ENCODE assay signal across 27 mouse cellular contexts in genomic region chr14:8727364-8727763, GRCm38 (mm10).
DNase-seq lines count a peak whose midpoint lies in the region; ATAC-seq and TF ChIP-seq lines count a peak whose summit lies in the region.
"Had no signal": no experiment of that assay in that cellular context is flagged by ENCODE, and none has a peak within 500 bp of the region (broad histone marks: within the 10 kb centered on the region; RNA-seq: fewer than 3 reads in every experiment).

No protein-coding gene starts in this region.

- H3K4me3 ChIP-seq in forebrain, embryonic 15.5 days = no peak overlapping the region
- H3K4me3 ChIP-seq in forebrain, embryonic 12.5 days (replicated peaks) = no peak overlapping the region
- no peak overlapping the region for H3K4me3 ChIP-seq in kidney, adult 2 months (ENCODE audit: insufficient read depth, low read depth, low read length)
- H3K4me3 ChIP-seq: embryonic facial prominence, embryonic 10.5 days; embryonic facial prominence, embryonic 13.5 days; erythroblast, embryonic 14.5 days; gastrocnemius, adult 2 months; heart, embryonic 13.5 days had no signal

- peak; percentile 5 for DNase-seq in kidney, adult 2 months
- DNase-seq in kidney, adult 11 months = no peak
- peak; percentile 52 for DNase-seq in brain, embryonic 14.5 days (ENCODE audit: low read depth)
- DNase-seq in telencephalon, adult 2 months (ENCODE audit: low read depth, low spot score) = peak; percentile 10
- DNase-seq: adrenal gland, adult 2 months; adrenal gland, postnatal 14 days; cerebellum, adult 11-12 months; cerebellum, adult 8-10 months; cerebellum, postnatal 10 days; cerebellum, postnatal 36 days; embryo, embryonic 11 days; gastrocnemius, adult 2 months; gastrocnemius, postnatal 14 days; heart, adult 18-20 months; heart, postnatal 14 days; heart, postnatal 4 days had no signal

- no peak for TF ChIP-seq POLR2A in kidney, adult 2 months (IDR thresholded peaks at IDR 0.05; ENCODE audit: low read depth, low read length)
- TF ChIP-seq POLR2A in brain, embryonic 14.5 days (IDR thresholded peaks at IDR 0.05; ENCODE audit: borderline replicate concordance, extremely low read depth, insufficient read depth, insufficient read length, poor library complexity, severe bottlenecking) = no peak

- H3K27me3 ChIP-seq in forebrain, embryonic 15.5 days = no peaks in the 10 kb centered on the region
- H3K27me3 ChIP-seq in forebrain, embryonic 12.5 days = no peaks in the 10 kb centered on the region
- H3K27me3 ChIP-seq in kidney, adult 2 months (replicated peaks; ENCODE audit: control insufficient read depth, insufficient read depth, low read length) = no peaks in the 10 kb centered on the region
- H3K27me3 ChIP-seq: embryonic facial prominence, embryonic 13.5 days; heart, embryonic 13.5 days had no signal

- no peak for TF ChIP-seq CTCF in kidney, adult 2 months (conservative IDR thresholded peaks at IDR 0.05; ENCODE audit: insufficient read depth, insufficient read length, low read depth, low read length)
- TF ChIP-seq CTCF in brain, embryonic 14.5 days (IDR thresholded peaks at IDR 0.05; ENCODE audit: borderline replicate concordance, extremely low read depth, insufficient read depth, insufficient read length) = no peak

- H3K4me2 ChIP-seq in forebrain, embryonic 15.5 days (replicated peaks) = no peak overlapping the region
- H3K4me2 ChIP-seq in forebrain, embryonic 12.5 days = no peak overlapping the region
- H3K4me2 ChIP-seq: embryonic facial prominence, embryonic 13.5 days; heart, embryonic 13.5 days; hindbrain, embryonic 14.5 days had no signal

- H3K27ac ChIP-seq in forebrain, embryonic 15.5 days (replicated peaks) = no peak overlapping the region
- no peak overlapping the region for H3K27ac ChIP-seq in forebrain, embryonic 12.5 days
- H3K27ac ChIP-seq in kidney, adult 2 months (ENCODE audit: insufficient read depth, low read depth, low read length) = no peak overlapping the region
- H3K27ac ChIP-seq: embryonic facial prominence, embryonic 10.5 days; embryonic facial prominence, embryonic 13.5 days; gastrocnemius, adult 2 months; heart, embryonic 13.5 days; hindbrain, embryonic 14.5 days; hindbrain, postnatal 0 days had no signal

- H3K9ac ChIP-seq in forebrain, embryonic 15.5 days (replicated peaks) = no peak overlapping the region
- H3K9ac ChIP-seq in forebrain, embryonic 12.5 days = no peak overlapping the region
- H3K9ac ChIP-seq: embryonic facial prominence, embryonic 13.5 days; heart, embryonic 13.5 days; hindbrain, embryonic 14.5 days had no signal

- 31% methylated on average over 1 of the region's 1 CpGs for WGBS in forebrain, embryonic 15.5 days
- 46% methylated on average over 1 of the region's 1 CpGs for WGBS in forebrain, embryonic 12.5 days
- WGBS in kidney, adult 2 months = 32% methylated on average over 1 of the region's 1 CpGs

- H3K36me3 ChIP-seq in forebrain, embryonic 15.5 days = no peaks in the 10 kb centered on the region
- no peaks in the 10 kb centered on the region for H3K36me3 ChIP-seq in forebrain, embryonic 12.5 days (replicated peaks)
- no peaks in the 10 kb centered on the region for H3K36me3 ChIP-seq in kidney, adult 2 months (ENCODE audit: control insufficient read depth, insufficient read depth, low read length)
- H3K36me3 ChIP-seq: embryonic facial prominence, embryonic 10.5 days; embryonic facial prominence, embryonic 13.5 days; heart, embryonic 13.5 days had no signal

- H3K4me1 ChIP-seq in forebrain, embryonic 15.5 days = no peaks in the 10 kb centered on the region
- no peaks in the 10 kb centered on the region for H3K4me1 ChIP-seq in forebrain, embryonic 12.5 days
- H3K4me1 ChIP-seq in kidney, adult 2 months (ENCODE audit: control insufficient read depth, insufficient read depth, low read length) = no peaks in the 10 kb centered on the region
- H3K4me1 ChIP-seq: embryonic facial prominence, embryonic 10.5 days; embryonic facial prominence, embryonic 13.5 days; heart, embryonic 13.5 days had no signal

- ATAC-seq in forebrain, embryonic 15.5 days (replicated peaks) = 0 out of 2 replicates have a peak, but pooled peaks have one; percentile 51
- no peak for ATAC-seq in forebrain, embryonic 12.5 days (ENCODE audit: low FRiP score)
- ATAC-seq: CD4-positive, CD25-positive, alpha-beta regulatory T cell, adult 4 months; hindbrain, postnatal 0 days; inflammation-experienced regulatory T-cells, adult 6 months; intestine, embryonic 16.5 days had no signal

- H3K9me3 ChIP-seq in forebrain, embryonic 15.5 days = no peaks in the 10 kb centered on the region
- no peaks in the 10 kb centered on the region for H3K9me3 ChIP-seq in forebrain, embryonic 12.5 days
- H3K9me3 ChIP-seq: embryonic facial prominence, embryonic 10.5 days; embryonic facial prominence, embryonic 13.5 days; heart, embryonic 13.5 days had no signal
